Mouse (Mus musculus) forebrain, postnatal 0 days (tissue): ENCODE data around the gene Ppcs. TPM values are rescaled to one million over a fixed set of nuclear protein-coding genes. Genes with fewer than 3 reads are reported as not detected.

ENCODE experiments used
- ATAC-seq: fragments of 200-750 bp; cut with Nextera tagmentation; 2 replicates; pipeline ENCODE4 v1.8.0; 2017; ENCODE audit warnings: mild to moderate bottlenecking, moderate library complexity
- DNase-seq: peaks from one replicate; pipeline ENCODE4 v3.0.0-alpha.2; 2015
- H3K27ac ChIP-seq: fragments of 300-500 bp; sonication (generic); 2 replicates; pipeline ENCODE4 v1.5.1; 2014; ENCODE audit warnings: low read depth, mild to moderate bottlenecking, antibody characterized with exemption, low read length, moderate library complexity, mixed read lengths
- H3K27me3 ChIP-seq: fragments of 300-500 bp; sonication (generic); 2 replicates; pipeline ENCODE4 v1.6.1; 2014; ENCODE audit warnings: mild to moderate bottlenecking, low read length, mixed read lengths; ENCODE audit not compliant: insufficient read depth
- H3K36me3 ChIP-seq: fragments of 300-500 bp; sonication (generic); 2 replicates; pipeline ENCODE4 v1.6.1; 2014; ENCODE audit warnings: mild to moderate bottlenecking, moderate library complexity; ENCODE audit not compliant: insufficient read depth
- H3K4me1 ChIP-seq: fragments of 300-500 bp; sonication (generic); 2 replicates; pipeline ENCODE4 v1.6.1; 2014; ENCODE audit warnings: antibody characterized with exemption; ENCODE audit not compliant: insufficient read depth
- H3K4me2 ChIP-seq: fragments of 300-500 bp; sonication (generic); 2 replicates; pipeline ENCODE4 v1.6.1; 2014; ENCODE audit warnings: low read depth, mild to moderate bottlenecking, moderate library complexity
- H3K4me3 ChIP-seq: fragments of 300-500 bp; sonication (generic); 2 replicates; pipeline ENCODE4 v1.5.1; 2014; ENCODE audit warnings: low read depth, low read length, mixed read lengths
- H3K9ac ChIP-seq: fragments of 300-500 bp; sonication (generic); 2 replicates; pipeline ENCODE4 v1.6.1; 2014; ENCODE audit warnings: mild to moderate bottlenecking
- H3K9me3 ChIP-seq: fragments of 300-500 bp; sonication (generic); 2 replicates; pipeline ENCODE4 v1.6.1; 2016; ENCODE audit warnings: low read length
- CTCF ChIP-seq: sonication (generic); IDR thresholded peaks from 2 replicates; pipeline ENCODE4 v1.5.1; 2016; ENCODE audit warnings: antibody characterized with exemption, control low read depth, low read depth
- WGBS: fragments of 180-500 bp; shearing (Covaris S2); extraction: QIAGEN DNeasy Blood & Tissue Kit; methylation state at CpG from one replicate; pipeline ENCODE4 v1.1.7; 2014; 5-methylcytosine and 5-hydroxymethylcytosine counted together
- polyA plus RNA-seq: library from polyadenylated mRNA; unstranded; fragments of >200 nt; fragmentation: Nextera tagmentation; extraction: Ambion mirVana; gene quantifications from 2 replicates; pipeline ENCODE4 v1.2.1, GENCODE M21; 2015
- total RNA-seq: library from RNA; depleted of rRNA; stranded (reverse); fragments of >200 nt; gene quantifications from 2 replicates; pipeline ENCODE4 v1.2.3, GENCODE M21; 2014; rRNA removed

Gene Ppcs
- 13.5 and 16.3 TPM in 2 replicates for total RNA-seq
- 20.6 and 20.9 TPM in 2 replicates for polyA plus RNA-seq

DNA sequence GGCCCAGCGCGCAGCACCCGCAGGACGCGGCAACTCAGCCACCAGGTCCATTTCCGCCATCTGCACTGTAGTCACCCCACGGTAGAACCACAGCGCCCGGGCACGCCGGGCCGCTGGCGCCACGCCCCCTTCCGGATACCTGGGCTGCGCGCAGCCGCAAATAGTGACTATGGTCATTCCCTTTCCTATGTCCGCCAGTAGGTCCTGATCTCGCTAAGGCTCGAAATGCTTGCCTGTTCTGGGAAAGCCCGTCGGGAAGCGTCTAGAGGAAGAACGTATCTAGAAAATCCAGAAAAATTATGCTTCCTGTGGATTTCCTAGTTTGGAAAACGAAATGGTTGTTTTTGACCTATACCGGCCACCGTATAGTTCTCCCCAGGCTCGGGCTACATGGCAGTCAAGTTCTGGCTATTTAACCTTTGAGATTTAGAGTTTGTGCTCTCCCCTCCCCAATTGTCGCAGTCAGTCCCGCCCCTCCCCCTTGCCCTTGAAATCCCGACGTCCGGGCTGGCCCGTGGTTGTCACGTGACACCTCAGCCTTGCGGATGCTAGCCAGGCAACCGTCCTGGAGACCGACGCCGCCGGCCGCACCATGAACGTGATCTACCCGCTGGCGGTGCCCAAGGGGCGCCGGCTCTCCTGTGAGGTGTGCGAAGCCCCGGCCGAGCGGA is at the start of gene Ppcs, which contains the start of gene Zmynd12:
Ppcs (minus strand) TSS at position 127 of the 671 bp plus-strand sequence.
Zmynd12 (plus strand) TSS at position 521 of the 671 bp plus-strand sequence.
- DNase-seq, result peak; percentile 90
- ATAC-seq, result peak; percentile 89
- 1% methylated on average over 52 of the region's 52 CpGs for WGBS
- TF ChIP-seq CTCF, result peak; percentile 54
- Histone ChIP-seq H3K27me3 (no peaks in the 10 kb centered on the region), H3K27ac (peak within 1 kb of the TSS; percentile 80), H3K4me2 (peak within 1 kb of the TSS; percentile 94), H3K9me3 (no peaks in the 10 kb centered on the region), H3K4me3 (peak within 1 kb of the TSS; percentile 63), H3K9ac (peak within 1 kb of the TSS; percentile 70), H3K4me1 (peaks cover 12% of the 10 kb centered on the region), H3K36me3 (no peaks in the 10 kb centered on the region)

GRCm38 (mm10) chr4:119467720-119468380 is 45.6 kb upstream of the Ppcs start:
- H3K9ac ChIP-seq, result no peak overlapping the region
- no peaks in the 10 kb centered on the region for H3K9me3 ChIP-seq
- peaks cover 16% of the 10 kb centered on the region for H3K4me1 ChIP-seq
- ATAC-seq (peak; percentile 54), DNase-seq (peak; percentile 79)
- H3K36me3 ChIP-seq, result peaks cover 6% of the 10 kb centered on the region; the same call in 1 of the 2 replicates
- no peak overlapping the region for H3K4me2 ChIP-seq
- no peak for TF ChIP-seq CTCF
- no peak overlapping the region for H3K4me3 ChIP-seq
- no peaks in the 10 kb centered on the region for H3K27me3 ChIP-seq
- 62% methylated on average over 16 of the region's 16 CpGs for WGBS
- peak overlapping the region; percentile 51 for H3K27ac ChIP-seq

DNA sequence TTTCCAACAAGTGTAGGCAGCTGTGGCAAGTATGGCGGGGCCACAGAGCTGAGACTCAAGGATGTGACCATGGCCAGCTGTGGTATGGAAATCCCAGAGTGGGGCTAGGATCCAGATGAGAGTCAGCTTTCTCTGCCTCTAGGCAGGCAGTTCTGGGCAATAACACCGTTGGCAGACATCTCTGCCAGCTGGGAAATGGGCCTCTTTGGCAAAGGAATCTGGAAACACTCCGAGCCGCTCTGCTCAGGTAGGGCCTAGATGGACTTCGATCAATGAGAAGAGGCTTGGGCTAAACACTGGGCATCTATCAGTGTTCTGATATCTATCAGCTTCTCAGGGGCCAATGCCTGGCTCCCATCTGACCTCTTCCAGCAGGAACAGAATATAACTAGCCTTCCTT is 43.6 kb upstream of the Ppcs start:
- Histone ChIP-seq H3K27me3 (no peaks in the 10 kb centered on the region), H3K4me1 (peaks cover 31% of the 10 kb centered on the region), H3K9me3 (no peaks in the 10 kb centered on the region), H3K9ac (no peak overlapping the region), H3K27ac (no peak overlapping the region), H3K4me3 (no peak overlapping the region), H3K36me3 (peaks cover 6% of the 10 kb centered on the region; the same call in 1 of the 2 replicates), H3K4me2 (no peak overlapping the region)
- ATAC-seq (no peak), DNase-seq (no peak)
- WGBS, result 79% methylated on average over 5 of the region's 5 CpGs
- TF ChIP-seq CTCF, result no peak

GRCm38 (mm10) chr4:119463756-119464419 is 41.7 kb upstream of the Ppcs start:
- peak; percentile 18 for DNase-seq
- Histone ChIP-seq H3K4me3 (no peak overlapping the region), H3K4me2 (no peak overlapping the region), H3K36me3 (peaks cover 6% of the 10 kb centered on the region; the same call in 1 of the 2 replicates), H3K27ac (peak overlapping the region; percentile 87), H3K9ac (0 out of 2 replicates have a peak overlapping the region, but pooled peaks have one; percentile 2), H3K9me3 (no peaks in the 10 kb centered on the region), H3K27me3 (no peaks in the 10 kb centered on the region), H3K4me1 (peaks cover 35% of the 10 kb centered on the region)
- no peak for TF ChIP-seq CTCF
- peak; percentile 6; the same call in 1 of the 2 replicates for ATAC-seq
- WGBS, result 53% methylated on average over 13 of the region's 13 CpGs

DNA sequence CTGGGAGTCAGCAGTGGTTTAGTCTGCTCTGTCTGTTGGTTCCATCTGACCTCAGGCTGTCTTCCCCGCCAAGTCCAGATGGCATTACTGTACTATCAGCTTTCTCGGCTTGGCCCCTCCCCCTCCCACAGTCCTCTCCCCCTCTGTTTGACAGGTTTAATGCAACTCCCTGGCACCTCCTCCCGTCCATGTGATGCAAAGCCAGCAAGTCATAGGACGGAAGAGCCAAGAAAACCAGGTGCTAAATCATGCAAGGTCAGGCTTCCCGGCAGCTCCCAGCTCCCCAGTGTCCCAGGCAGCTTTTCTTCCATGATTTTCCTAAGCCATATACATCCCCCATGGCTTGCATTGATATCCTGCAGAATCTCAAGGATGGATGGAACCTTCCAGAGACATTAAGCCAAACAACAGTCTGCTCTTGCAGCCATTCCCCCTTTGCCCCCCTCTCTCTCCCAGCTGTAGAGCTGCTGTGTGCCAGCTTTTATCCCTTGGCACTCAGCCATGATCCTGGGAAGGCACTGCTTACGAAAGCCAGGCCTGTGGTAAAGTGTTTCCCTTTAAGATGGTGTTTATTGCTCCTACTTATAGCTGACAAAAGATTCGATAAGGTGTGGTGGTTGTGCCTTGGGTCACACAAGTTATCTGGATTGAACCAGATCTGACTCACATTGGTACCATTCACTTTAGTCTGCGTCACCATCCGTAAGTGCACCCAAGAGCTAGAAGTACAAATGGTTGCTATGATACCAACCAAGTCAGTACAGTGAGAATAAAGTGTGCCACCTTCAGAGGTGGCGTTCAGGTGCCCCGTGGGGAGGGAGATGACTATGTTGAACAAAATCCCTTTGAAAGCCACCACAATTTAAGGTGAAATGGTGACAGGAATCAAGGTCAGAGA is 40.9 kb upstream of the Ppcs start:
- peak; percentile 17; the same call in 1 of the 2 replicates for TF ChIP-seq CTCF

DNA sequence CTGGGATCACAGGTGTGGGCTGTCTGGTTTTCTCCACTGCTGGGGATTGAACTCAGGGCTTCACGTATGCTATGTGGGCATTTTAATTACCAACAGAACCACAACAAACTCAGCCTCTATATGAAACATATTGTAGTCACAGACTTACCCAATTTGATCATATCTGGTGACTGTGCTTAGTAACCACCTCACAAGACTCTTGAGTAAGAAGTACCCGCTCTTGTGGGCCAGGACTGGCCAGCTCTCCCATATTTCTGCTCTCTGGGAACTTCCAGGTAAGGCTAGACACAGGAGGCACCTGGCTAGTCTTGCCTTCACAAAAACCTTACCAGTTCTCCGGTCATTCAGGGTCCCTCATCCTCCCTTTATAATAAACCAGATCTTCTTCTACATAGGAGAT is 40.2 kb upstream of the Ppcs start:
- no peak for DNase-seq
- H3K4me2 ChIP-seq, result no peak overlapping the region
- no peak overlapping the region for H3K4me3 ChIP-seq
- H3K4me1 ChIP-seq, result peaks cover 35% of the 10 kb centered on the region
- WGBS, result 73% methylated on average over 3 of the region's 3 CpGs
- ATAC-seq, result no peak
- peaks cover 6% of the 10 kb centered on the region; the same call in 1 of the 2 replicates for H3K36me3 ChIP-seq
- peak overlapping the region; percentile 87 for H3K27ac ChIP-seq
- H3K9me3 ChIP-seq, result no peaks in the 10 kb centered on the region
- TF ChIP-seq CTCF, result no peak
- no peaks in the 10 kb centered on the region for H3K27me3 ChIP-seq
- 0 out of 2 replicates have a peak overlapping the region, but pooled peaks have one; percentile 4 for H3K9ac ChIP-seq

More for the DNA sequence above, 40.9 kb upstream of the Ppcs start:
- Histone ChIP-seq H3K9me3 (no peaks in the 10 kb centered on the region), H3K27me3 (no peaks in the 10 kb centered on the region), H3K36me3 (peaks cover 6% of the 10 kb centered on the region; the same call in 1 of the 2 replicates), H3K9ac (0 out of 2 replicates have a peak overlapping the region, but pooled peaks have one; percentile 4), H3K4me2 (no peak overlapping the region), H3K4me1 (peaks cover 35% of the 10 kb centered on the region), H3K27ac (peak overlapping the region; percentile 87), H3K4me3 (no peak overlapping the region)
- 18% methylated on average over 11 of the region's 11 CpGs for WGBS
- DNase-seq (peak; percentile 85), ATAC-seq (peak; percentile 60)
